Mouse (Mus musculus) CH12.LX (cell line): Measurements from ENCODE around the gene Zbtb9. TPM values are rescaled to one million over a fixed set of nuclear protein-coding genes. Genes with fewer than 3 reads are reported as not detected.

Source experiments
- DNase-seq: peaks from one replicate; pipeline ENCODE4 v3.0.0-alpha.2; 2013; ENCODE audit errors: extremely low read depth
- H3K27ac ChIP-seq: 2 replicates; pipeline ENCODE4 v1.5.1; 2012; ENCODE audit warnings: low read depth, mild to moderate bottlenecking, control low read depth, moderate library complexity; ENCODE audit not compliant: insufficient read depth
- H3K27me3 ChIP-seq: replicated peaks from 2 replicates; pipeline ENCODE3; 2012; ENCODE audit warnings: inconsistent platforms
- H3K36me3 ChIP-seq, 2 experiments: replicated peaks in 1 of 2; 2 replicates each; pipeline versions ENCODE3 to v1.6.1; 2012; ENCODE audit warnings: inconsistent platforms in 1 of 2, low read length in 1 of 2, mild to moderate bottlenecking in 1 of 2, mixed read lengths in 1 of 2, moderate library complexity in 1 of 2; ENCODE audit not compliant: control insufficient read depth in 1 of 2, insufficient read depth in 1 of 2
- H3K4me1 ChIP-seq, 2 experiments: 2 replicates each; pipeline ENCODE4 v1.6.1; 2012; ENCODE audit warnings: inconsistent platforms in 1 of 2, moderate library complexity in 1 of 2; ENCODE audit not compliant: insufficient read depth in 2 of 2, control insufficient read depth in 1 of 2
- H3K4me2 ChIP-seq: 2 replicates; pipeline ENCODE4 v1.6.1; 2012; ENCODE audit warnings: low read depth, mild to moderate bottlenecking, control low read depth; ENCODE audit not compliant: poor library complexity, insufficient read depth, severe bottlenecking
- H3K4me3 ChIP-seq, 3 experiments: fragments of 150-350 bp in 1 of 3; sonication (generic) in 1 of 3; replicated peaks in 1 of 3; 2 replicates each; pipeline versions ENCODE3 to v1.5.1; 2011 to 2012; ENCODE audit warnings: low read depth in 2 of 3, low read length in 2 of 3, mild to moderate bottlenecking in 2 of 3, moderate library complexity in 2 of 3, control low read depth in 1 of 3, improper control_type of control experiment in 1 of 3, inconsistent platforms in 1 of 3, mixed read lengths in 1 of 3; ENCODE audit not compliant: poor library complexity in 1 of 3
- H3K79me2 ChIP-seq: replicated peaks from 2 replicates; pipeline ENCODE4 v1.6.1; 2012; ENCODE audit warnings: mild to moderate bottlenecking, moderate library complexity; ENCODE audit not compliant: control insufficient read depth, poor library complexity, insufficient read depth, severe bottlenecking; ENCODE audit errors: extremely low read depth
- H3K9ac ChIP-seq: 2 replicates; pipeline ENCODE4 v1.6.1; 2012; ENCODE audit warnings: low read depth, mild to moderate bottlenecking, control low read depth, moderate library complexity; ENCODE audit not compliant: insufficient read depth
- H3K9me3 ChIP-seq: replicated peaks from 2 replicates; pipeline ENCODE3; 2012; ENCODE audit warnings: low read length, inconsistent platforms, mixed read lengths
- BHLHE40 ChIP-seq: IDR thresholded peaks from 2 replicates; pipeline ENCODE4 v1.6.1; 2011; ENCODE audit warnings: mild to moderate bottlenecking, low read depth, low read length, improper control_type of control experiment
- CHD1 ChIP-seq: IDR thresholded peaks from 2 replicates; pipeline ENCODE4 v1.6.1; 2012; ENCODE audit warnings: low read depth, low read length, improper control_type of control experiment, inconsistent platforms
- E2F4 ChIP-seq: IDR thresholded peaks from 2 replicates; pipeline ENCODE4 v1.6.1; 2011; ENCODE audit warnings: low read depth, low read length, improper control_type of control experiment; ENCODE audit not compliant: insufficient replicate concordance
- ETS1 ChIP-seq: conservative IDR thresholded peaks from 2 replicates; pipeline ENCODE4 v1.6.1; 2012; ENCODE audit warnings: low read depth, mild to moderate bottlenecking, inconsistent platforms, low read length, improper control_type of control experiment, moderate library complexity
- IRF4 ChIP-seq: IDR thresholded peaks from 2 replicates; pipeline ENCODE4 v1.6.1; 2014; ENCODE audit warnings: low read depth, mild to moderate bottlenecking, inconsistent platforms, low read length, improper control_type of control experiment
- MAFK ChIP-seq: IDR thresholded peaks from 2 replicates; pipeline ENCODE4 v1.6.1; 2011; ENCODE audit warnings: low read length, improper control_type of control experiment; ENCODE audit not compliant: insufficient replicate concordance
- MAX ChIP-seq: IDR thresholded peaks from 2 replicates; pipeline ENCODE4 v1.6.1; 2011; ENCODE audit warnings: low read length, improper control_type of control experiment
- MXI1 ChIP-seq: IDR thresholded peaks from 2 replicates; pipeline ENCODE4 v1.6.1; 2011; ENCODE audit warnings: mild to moderate bottlenecking, low read depth, low read length, improper control_type of control experiment
- NELFE ChIP-seq: IDR thresholded peaks from 2 replicates; pipeline ENCODE4 v1.6.1; 2011; ENCODE audit warnings: low read depth, low read length, improper control_type of control experiment
- PAX5 ChIP-seq: IDR thresholded peaks from 2 replicates; pipeline ENCODE4 v1.6.1; 2012; ENCODE audit warnings: low read length, inconsistent platforms, mixed read lengths
- POLR2A ChIP-seq: IDR thresholded peaks from 2 replicates; pipeline ENCODE4 v1.6.1; 2011; ENCODE audit warnings: low read depth, mild to moderate bottlenecking, improper control_type of control experiment, low read length
- RCOR1 ChIP-seq: conservative IDR thresholded peaks from 2 replicates; pipeline ENCODE4 v1.6.1; 2012; ENCODE audit warnings: low read depth, mild to moderate bottlenecking, inconsistent platforms, low read length, improper control_type of control experiment
- SMC3 ChIP-seq: IDR thresholded peaks from 2 replicates; pipeline ENCODE4 v1.6.1; 2011; ENCODE audit warnings: low read depth, low read length, improper control_type of control experiment
- TBP ChIP-seq: conservative IDR thresholded peaks from 2 replicates; pipeline ENCODE4 v1.6.1; 2011; ENCODE audit warnings: low read depth, low read length, improper control_type of control experiment
- UBTF ChIP-seq: IDR thresholded peaks from 2 replicates; pipeline ENCODE4 v1.6.1; 2012; ENCODE audit warnings: low read depth, mild to moderate bottlenecking, inconsistent platforms, low read length, improper control_type of control experiment, moderate library complexity
- USF1 ChIP-seq: IDR thresholded peaks from 2 replicates; pipeline ENCODE4 v1.6.1; 2014; ENCODE audit warnings: low read depth, mild to moderate bottlenecking, inconsistent platforms, low read length, improper control_type of control experiment
- USF2 ChIP-seq: conservative IDR thresholded peaks from 2 replicates; pipeline ENCODE4 v1.6.1; 2011; ENCODE audit warnings: low read depth, low read length, improper control_type of control experiment
- ZMIZ1 ChIP-seq: IDR thresholded peaks from 2 replicates; pipeline ENCODE4 v1.6.1; 2012; ENCODE audit warnings: low read depth, mild to moderate bottlenecking, inconsistent platforms, low read length, improper control_type of control experiment
- ZNF384 ChIP-seq: IDR thresholded peaks from 2 replicates; pipeline ENCODE4 v1.6.1; 2012; ENCODE audit warnings: low read depth, low read length, improper control_type of control experiment, inconsistent platforms
- dilution Hi-C: fragments of 300-500 bp; cut with MboI; formaldehyde crosslinking; loops from 2 replicates; pipeline ENCODE4 v1.14.3; 2020; ENCODE audit warnings: low sequenced_read_pairs; ENCODE audit not compliant: extremely low pct_unique_long_range_greater_than_20kb, extremely low pct_ligation_motif_present
- in situ Hi-C: fragments of 300-500 bp; cut with MboI; formaldehyde crosslinking; loops from 3 replicates; pipeline ENCODE4 v1.14.3; 2019; ENCODE audit warnings: low sequenced_read_pairs, low pct_ligation_motif_present, low pct_unique_long_range_greater_than_20kb, mixed read lengths
- polyA plus RNA-seq: library from polyadenylated mRNA; unstranded; fragments of >175 nt; gene quantifications from 2 replicates; pipeline ENCODE4 v1.2.1, GENCODE M21; 2012; ENCODE audit warnings: low read depth; ENCODE audit not compliant: insufficient read length
- total RNA-seq, 2 experiments: library from RNA; depleted of rRNA; stranded (reverse); fragments of 300-350 nt in 1 of 2; fragments of >200 nt in 1 of 2; gene quantifications; 2 replicates each; pipeline ENCODE4 v1.2.3; 2012 to 2014

The Zbtb9 gene
- total and polyA plus RNA-seq, 3 experiments: 2.0 to 14.3 (median 8.1) TPM

DNA sequence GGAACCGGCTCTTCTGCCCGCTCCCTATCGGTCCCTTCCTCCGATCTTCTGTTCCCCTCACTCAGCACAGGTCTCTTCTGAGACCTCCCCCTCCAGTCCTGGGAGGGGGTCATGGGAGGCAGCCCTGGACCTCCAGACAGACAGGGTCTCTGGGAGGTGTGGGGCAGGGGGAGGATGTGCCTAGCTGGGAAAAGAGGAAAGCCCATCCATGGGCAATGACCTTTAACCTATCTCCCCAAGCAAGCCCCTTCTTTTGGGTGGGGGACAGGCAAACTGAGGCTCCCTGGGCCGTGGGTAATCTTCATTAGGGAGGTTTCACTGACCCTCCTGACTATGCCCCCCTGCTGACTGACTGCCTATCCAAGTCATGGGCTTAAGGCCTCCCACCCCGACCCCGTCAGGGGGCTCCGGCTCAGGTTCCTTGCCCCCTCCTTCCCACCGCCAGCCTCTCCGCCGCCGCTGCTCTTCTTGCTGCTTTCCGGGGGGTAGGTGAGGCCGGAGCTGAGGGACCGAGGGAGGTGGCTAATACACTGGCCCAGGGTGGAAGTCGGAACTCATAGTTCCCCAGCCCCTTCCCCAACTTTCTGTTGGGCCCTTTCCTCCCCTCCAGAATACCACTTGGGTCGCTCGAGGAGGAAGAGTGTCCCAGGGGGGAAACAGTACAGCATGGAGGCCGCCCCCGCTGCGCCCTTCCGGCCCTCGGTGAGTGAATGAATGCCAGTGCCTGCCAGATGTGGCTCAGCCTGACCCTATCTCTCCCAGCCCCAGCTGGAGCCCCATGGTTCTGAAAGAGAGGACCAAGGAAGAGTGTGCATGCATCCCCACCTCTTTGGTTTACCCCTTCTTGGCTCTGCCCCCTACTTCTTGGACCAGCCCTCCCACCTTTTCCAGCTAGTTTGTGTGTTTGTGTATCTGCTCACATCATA lies 20.8 kb upstream of the Zbtb9 start:
- no peak for DNase-seq
- no peaks in the 10 kb centered on the region for H3K9me3 ChIP-seq
- no peak overlapping the region for H3K4me2 ChIP-seq
- H3K4me3 ChIP-seq: no peak overlapping the region
- peaks cover 60% of the 10 kb centered on the region for H3K27me3 ChIP-seq
- no peak overlapping the region for H3K9ac ChIP-seq
- TF ChIP-seq MAFK (no peak), CHD1 (no peak), POLR2A (no peak), TBP (no peak), SMC3 (no peak), MAX (no peak), E2F4 (no peak), RCOR1 (no peak), ZNF384 (no peak), NELFE (no peak), ETS1 (no peak), BHLHE40 (no peak), USF1 (no peak), UBTF (no peak), IRF4 (no peak), ZMIZ1 (no peak), MXI1 (no peak), USF2 (no peak)
- dilution Hi-C loops (no loop called here), in situ Hi-C loops (no loop called here)
- peaks cover 3 to 7% of the 10 kb centered on the region in 2 experiments; a peak in 3 of 4 replicates for H3K4me1 ChIP-seq
- no peak overlapping the region for H3K27ac ChIP-seq
- no peaks in the 10 kb centered on the region for H3K79me2 ChIP-seq
- peaks cover 0 to 4% of the 10 kb centered on the region in 2 experiments for H3K36me3 ChIP-seq

GRCm38 (mm10) chr17:26953201-26953600 lies 19.8 kb upstream of the Zbtb9 start:
- no peak for TF ChIP-seq PAX5
- no peak for TF ChIP-seq UBTF
- TF ChIP-seq, all 38 proteins: peak for 0
- Histone ChIP-seq H3K9me3 (no peaks in the 10 kb centered on the region), H3K36me3 (peaks cover 0 to 8% of the 10 kb centered on the region in 2 experiments), H3K4me1 (peaks cover 3 to 5% of the 10 kb centered on the region in 2 experiments; a peak in 3 of 4 replicates), H3K79me2 (no peaks in the 10 kb centered on the region), H3K9ac (no peak overlapping the region), H3K4me2 (no peak overlapping the region), H3K27ac (no peak overlapping the region), H3K27me3 (peaks cover 56% of the 10 kb centered on the region), H3K4me3 (no peak overlapping the region)
- in situ Hi-C loops (no loop called here), dilution Hi-C loops (no loop called here)
- no peak for DNase-seq
